Mouse (Mus musculus) lung, postnatal 10 days (tissue): ENCODE results near the gene Eno1.
A peak's percentile ranks its signal among the peaks of the same experiment; 100 is the strongest.

ENCODE experiments used
- DNase-seq: peaks from one replicate; pipeline ENCODE4 v3.0.0; 2021

Eno1 gene

GRCm38 (mm10) chr4:150228581-150229348 is 7.8 kb upstream of the Eno1 start:
- no peak for DNase-seq

- no peak for DNase-seq
Observed at GRCm38 (mm10) chr4:150229747-150230390, 6.7 kb upstream of the Eno1 start.

- DNase-seq: no peak
Observed at GRCm38 (mm10) chr4:150230460-150231407, 5.8 kb upstream of the Eno1 start.

GRCm38 (mm10) chr4:150231871-150232270 is 4.7 kb upstream of the Eno1 start:
- DNase-seq: no peak

GRCm38 (mm10) chr4:150234599-150235327 is 1.8 kb upstream of the Eno1 start:
- DNase-seq: no peak

- DNase-seq: no peak
Observed at GRCm38 (mm10) chr4:150235585-150235984, 936 bp upstream of the Eno1 start.

- DNase-seq: no peak
Observed at GRCm38 (mm10) chr4:150236031-150236430, 490 bp upstream of the Eno1 start.

GRCm38 (mm10) chr4:150237636-150238361 is 1.3 kb downstream of the Eno1 start:
- DNase-seq: peak; percentile 30

GRCm38 (mm10) chr4:150238433-150239086 is 2.0 kb downstream of the Eno1 start:
- DNase-seq: no peak

GRCm38 (mm10) chr4:150239087-150239480 is 2.6 kb downstream of the Eno1 start:
- DNase-seq: no peak

- DNase-seq: no peak
Observed at GRCm38 (mm10) chr4:150239503-150239902, 3.0 kb downstream of the Eno1 start.

GRCm38 (mm10) chr4:150239951-150240368 is 3.4 kb downstream of the Eno1 start:
- peak; percentile 89 for DNase-seq

- DNase-seq: no peak
Observed at GRCm38 (mm10) chr4:150240381-150240886, 3.9 kb downstream of the Eno1 start.

GRCm38 (mm10) chr4:150241708-150242107 is 5.2 kb downstream of the Eno1 start:
- DNase-seq: no peak

GRCm38 (mm10) chr4:150242745-150243144 is 6.2 kb downstream of the Eno1 start:
- DNase-seq: no peak

GRCm38 (mm10) chr4:150245876-150246275 is 9.4 kb downstream of the Eno1 start:
- no peak for DNase-seq

GRCm38 (mm10) chr4:150248009-150248408 is 11.5 kb downstream of the Eno1 start:
- peak; percentile 77 for DNase-seq

- DNase-seq: no peak
Observed at GRCm38 (mm10) chr4:150248917-150249316, 12.4 kb downstream of the Eno1 start.

GRCm38 (mm10) chr4:150249731-150250270 is 13.3 kb downstream of the Eno1 start:
- no peak for DNase-seq

- DNase-seq: no peak
Observed at GRCm38 (mm10) chr4:150250549-150251422, 14.3 kb downstream of the Eno1 start.
